Mouse (Mus musculus) right cerebral cortex, postnatal 14 days (tissue): Measurements from ENCODE around the gene Galnt10.

Experiments
- DNase-seq: peaks from one replicate; pipeline ENCODE4 v3.0.0; 2022

The Galnt10 gene

DNA sequence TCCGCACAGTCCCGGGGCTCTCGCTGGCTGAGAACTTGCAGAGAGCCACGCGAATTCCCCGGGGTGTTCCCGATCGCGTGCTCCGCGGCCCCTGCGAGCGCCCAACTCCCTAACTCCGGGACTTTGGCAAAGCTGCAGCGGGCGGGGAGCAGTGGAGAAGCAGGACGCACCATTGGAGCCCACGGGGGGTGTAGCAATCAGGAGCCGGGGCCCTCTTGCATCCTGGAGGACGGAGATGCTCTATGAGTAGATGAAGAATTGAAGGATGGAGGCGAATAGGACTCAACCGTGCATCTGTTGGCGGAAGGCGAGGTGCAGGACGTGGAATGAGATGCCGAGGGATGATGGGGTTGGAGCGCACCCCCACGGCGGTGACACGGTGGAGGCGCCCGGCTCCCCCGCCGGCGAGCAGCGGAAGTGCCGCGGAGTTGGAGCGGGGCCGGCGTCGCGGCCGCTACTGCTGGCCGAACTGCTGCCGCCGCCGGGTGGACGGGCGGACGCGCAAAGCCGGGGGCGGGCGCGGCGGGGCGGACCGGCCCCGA is at the start of gene Galnt10:
TSS of gene Galnt10 (plus strand) at position 425 of the 542 bp plus-strand sequence.
- peak; percentile 83 for DNase-seq

DNA sequence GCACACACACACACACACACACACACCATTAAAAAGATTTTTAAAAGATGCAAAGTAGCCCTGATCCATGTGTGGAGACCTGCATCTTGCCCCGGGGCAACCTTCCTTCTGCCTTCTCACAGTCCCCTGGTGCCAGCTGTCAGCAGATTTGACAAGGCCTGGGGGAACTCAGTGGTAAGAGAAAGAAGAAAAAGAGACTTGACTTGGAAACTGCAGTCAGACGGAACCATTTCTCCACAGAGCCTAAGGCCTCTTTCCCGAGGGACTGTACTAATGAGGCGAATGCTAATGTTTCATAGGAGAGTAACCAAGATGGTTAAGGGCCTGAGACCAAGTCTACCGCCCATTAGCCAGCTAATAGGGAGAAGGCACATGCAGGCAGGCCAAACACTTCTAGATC is 49.3 kb upstream of the Galnt10 start:
- DNase-seq, result no peak

GRCm38 (mm10) chr11:57598161-57598560 is 47.1 kb upstream of the Galnt10 start:
- DNase-seq, result peak; percentile 48

- DNase-seq, result no peak
These were observed 45.9 kb upstream of the Galnt10 start for GRCm38 (mm10) chr11:57599304-57599703.

GRCm38 (mm10) chr11:57600113-57600512 is 45.1 kb upstream of the Galnt10 start:
- DNase-seq, result no peak

DNA sequence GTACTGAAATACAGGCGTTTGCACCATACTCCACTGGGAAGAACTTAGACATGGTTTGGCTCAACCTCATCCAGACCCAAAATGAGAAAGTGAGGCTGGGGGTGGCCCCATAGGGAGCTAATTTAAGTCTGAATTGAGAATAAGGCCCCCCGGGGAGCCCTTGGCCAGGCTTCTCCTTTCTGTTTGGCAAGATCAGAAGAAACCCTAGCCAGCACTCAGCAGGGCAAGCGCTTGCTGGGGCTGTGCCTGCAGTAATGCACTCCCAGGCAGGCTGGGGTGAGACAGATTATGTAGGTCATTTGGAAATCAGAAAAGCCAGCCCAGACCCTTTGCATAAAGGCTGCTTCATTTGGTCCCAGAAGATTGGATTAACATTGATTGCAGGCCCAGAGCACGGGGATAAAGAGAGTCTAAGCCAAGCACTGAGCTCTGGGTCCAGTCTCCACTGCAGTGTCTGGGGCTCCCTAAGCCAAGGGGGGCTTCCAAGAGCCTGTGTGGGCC is 44.6 kb upstream of the Galnt10 start:
- DNase-seq, result peak; percentile 36

DNA sequence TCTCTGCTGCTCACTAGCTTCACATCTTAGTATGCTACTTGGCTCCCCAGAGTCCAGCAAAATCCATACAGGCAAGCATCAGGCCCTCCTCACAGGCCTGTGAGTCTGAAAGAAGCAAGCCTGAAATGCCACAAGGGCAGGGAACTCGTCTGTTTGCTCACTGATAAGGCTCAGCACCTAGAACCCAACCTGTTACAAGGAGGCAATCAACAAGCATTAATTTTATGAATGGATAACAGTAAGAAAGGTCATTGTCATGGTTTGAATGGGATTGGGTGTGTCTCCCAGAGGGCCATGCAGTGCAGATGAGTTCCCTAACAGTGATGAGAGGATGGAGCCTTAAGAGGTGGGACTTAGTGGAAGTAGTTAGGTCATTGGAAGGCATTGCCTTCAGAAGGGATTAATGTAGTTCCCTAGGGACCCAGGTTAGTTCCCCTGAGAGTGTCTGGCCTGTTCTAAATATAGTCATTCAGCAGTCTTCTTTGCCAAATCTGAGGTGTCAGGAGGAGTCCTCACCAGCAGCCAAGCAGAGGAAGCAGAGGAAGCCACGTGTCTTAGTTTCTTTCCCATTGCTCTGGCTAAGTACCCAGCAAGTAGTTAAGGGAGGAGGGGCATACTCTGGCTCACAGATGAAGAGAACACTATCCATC is 43.3 kb upstream of the Galnt10 start:
- no peak for DNase-seq

DNA sequence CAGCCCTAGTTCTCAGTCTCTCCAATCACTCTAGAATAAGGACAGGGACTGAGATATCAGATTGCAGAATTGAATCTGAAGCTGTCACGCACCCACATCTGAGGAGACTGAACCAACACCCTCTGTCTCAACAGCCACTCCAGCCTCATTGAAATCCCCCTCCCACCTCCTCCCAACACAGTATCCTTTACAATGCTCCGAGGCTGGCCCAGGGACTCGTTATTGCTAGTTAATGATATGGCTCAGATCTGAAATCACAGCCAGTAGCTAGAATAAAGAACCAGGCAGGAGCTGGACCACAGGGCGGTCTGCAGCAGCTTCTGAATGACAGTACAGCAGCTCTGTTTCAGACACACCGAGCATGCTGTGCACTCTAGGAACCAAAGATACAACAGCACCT is 40.2 kb upstream of the Galnt10 start:
- no peak for DNase-seq

- DNase-seq, result no peak
These were observed 39.6 kb upstream of the Galnt10 start for GRCm38 (mm10) chr11:57605660-57606059.

DNA sequence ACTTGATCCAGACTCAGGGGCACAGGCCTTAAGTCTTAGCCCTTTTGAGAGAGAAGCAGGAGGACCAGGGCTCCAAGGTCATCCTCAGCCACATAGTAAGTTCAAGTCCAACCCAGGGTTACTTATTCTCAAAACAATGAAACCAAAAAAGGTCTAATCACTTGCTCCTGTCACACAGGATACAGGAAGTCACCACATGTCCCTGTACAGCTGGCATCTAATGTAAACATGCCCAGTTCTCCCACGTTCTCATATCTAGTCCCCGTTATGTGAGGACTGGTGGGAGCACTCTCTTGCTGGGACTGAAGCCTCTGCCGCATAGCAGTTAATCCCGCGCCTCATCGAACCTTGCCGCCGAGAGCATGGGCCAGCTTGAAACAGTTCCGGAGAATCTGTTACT is 30.7 kb upstream of the Galnt10 start:
- no peak for DNase-seq

DNA sequence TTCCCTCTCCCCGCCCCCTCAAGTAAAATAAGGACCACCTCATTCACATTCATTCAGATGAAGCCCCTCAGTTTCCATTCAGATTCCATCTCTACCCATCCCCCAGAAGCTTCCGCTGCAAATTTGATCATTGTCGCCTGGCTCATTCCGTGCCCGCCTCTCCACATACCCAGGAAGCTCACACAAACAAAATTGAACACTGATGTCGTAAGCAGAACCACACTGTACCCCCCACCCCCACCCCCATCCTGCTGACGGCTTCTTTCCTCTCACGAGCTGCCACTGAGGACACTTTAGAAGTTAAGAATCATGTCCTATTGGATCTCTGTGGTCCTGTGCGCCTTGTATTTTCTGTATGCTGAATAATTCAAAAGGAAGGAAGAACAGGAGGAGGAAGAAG is 30.0 kb upstream of the Galnt10 start:
- no peak for DNase-seq

DNA sequence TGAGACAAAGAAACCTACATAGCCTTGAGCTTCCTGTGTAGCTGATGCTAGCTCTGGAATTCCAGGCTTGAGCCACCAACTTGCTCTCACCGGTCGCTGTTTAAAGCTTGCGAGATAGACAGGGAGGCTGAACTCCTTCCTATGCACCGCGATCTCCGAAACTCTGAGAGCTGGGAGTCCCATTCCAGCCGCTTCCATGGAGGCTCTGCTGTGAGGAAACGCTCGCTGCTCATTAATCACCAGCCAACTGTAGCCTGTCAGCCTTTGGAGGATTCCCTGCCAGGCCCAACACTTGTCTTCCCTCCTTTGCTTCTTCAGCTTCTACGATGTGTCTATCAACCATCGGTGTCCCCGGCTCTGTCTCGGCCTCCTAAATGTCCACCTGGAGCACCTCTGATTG is 29.4 kb upstream of the Galnt10 start:
- no peak for DNase-seq

DNA sequence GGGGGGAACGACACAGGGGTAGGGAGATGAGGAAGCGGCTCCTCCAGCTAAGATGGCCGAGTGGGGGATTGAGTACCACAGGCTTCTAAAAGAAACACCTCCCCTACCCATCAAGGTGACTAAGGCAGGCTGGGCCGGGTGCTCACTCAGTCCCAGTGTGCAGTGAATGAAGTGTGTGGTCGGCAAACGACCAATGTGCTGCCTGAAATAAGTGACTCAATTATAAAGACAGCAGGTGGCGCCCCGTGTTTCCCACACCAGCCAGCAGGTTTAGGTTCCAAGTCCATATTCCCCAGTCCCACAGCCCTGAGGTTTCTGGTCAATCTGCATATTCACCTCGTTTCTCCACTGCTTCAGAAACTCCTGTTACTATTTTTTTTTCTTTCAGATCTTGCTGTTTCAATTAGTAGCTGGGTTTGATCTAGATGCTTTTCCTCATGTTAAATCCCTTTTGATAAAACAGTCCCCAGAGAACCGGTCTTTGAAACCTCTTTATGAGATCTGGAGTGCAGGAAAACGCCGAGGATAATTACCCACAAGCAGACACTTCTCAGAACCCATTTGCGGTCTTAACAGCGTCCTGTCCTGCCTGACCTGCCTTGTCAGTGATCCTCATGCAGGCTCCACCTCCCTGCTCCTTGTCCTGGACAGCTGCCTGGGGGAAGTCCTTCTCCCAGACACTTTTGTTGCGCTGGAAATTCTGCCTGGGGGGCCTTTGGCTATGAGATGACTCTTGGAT is 27.5 kb upstream of the Galnt10 start:
- DNase-seq, result peak; percentile 40

- no peak for DNase-seq
These were observed 23.8 kb upstream of the Galnt10 start for GRCm38 (mm10) chr11:57621472-57621871.

DNA sequence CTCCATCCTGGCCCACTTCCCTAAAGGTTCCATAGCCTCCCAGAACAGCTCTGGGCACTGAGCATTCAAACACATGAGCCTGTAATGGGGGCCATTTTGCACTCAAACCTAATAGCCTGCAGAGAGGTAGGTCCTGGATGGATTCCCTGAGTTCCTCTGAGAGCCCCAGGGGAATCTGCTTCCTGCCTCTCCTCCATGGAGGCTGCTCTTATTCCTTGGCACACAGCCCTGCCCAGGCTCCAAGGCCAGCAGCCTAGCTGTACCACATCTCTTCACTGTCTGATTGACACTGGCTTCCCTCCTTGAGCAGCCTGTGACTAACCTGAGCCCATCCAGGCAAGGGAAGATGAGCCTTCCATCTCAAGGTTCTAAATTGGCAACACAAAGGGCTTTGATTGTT is 23.4 kb upstream of the Galnt10 start:
- DNase-seq, result no peak

- DNase-seq, result peak; percentile 26
These were observed 20.8 kb upstream of the Galnt10 start for GRCm38 (mm10) chr11:57624490-57624893.

DNA sequence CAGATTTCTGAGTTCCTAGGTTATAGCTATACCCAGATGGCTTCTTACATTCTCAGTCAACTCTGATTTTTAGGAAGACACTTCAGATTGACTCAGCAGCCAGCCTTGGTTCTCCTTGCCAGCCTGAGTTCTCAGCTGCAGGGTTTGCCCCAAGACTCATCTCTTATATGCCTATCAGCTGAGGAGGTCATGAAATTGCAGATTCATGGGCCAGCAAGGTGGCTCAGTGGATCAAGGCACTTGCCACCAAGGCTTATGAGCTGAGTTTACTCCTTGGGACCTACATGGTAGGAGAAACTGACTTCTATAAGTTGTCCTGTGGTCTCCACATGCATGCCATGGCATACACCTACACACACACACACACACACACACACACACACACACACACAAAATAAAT is 19.8 kb upstream of the Galnt10 start:
- DNase-seq, result no peak

GRCm38 (mm10) chr11:57627086-57627735 is 18.0 kb upstream of the Galnt10 start:
- DNase-seq, result peak; percentile 48

DNA sequence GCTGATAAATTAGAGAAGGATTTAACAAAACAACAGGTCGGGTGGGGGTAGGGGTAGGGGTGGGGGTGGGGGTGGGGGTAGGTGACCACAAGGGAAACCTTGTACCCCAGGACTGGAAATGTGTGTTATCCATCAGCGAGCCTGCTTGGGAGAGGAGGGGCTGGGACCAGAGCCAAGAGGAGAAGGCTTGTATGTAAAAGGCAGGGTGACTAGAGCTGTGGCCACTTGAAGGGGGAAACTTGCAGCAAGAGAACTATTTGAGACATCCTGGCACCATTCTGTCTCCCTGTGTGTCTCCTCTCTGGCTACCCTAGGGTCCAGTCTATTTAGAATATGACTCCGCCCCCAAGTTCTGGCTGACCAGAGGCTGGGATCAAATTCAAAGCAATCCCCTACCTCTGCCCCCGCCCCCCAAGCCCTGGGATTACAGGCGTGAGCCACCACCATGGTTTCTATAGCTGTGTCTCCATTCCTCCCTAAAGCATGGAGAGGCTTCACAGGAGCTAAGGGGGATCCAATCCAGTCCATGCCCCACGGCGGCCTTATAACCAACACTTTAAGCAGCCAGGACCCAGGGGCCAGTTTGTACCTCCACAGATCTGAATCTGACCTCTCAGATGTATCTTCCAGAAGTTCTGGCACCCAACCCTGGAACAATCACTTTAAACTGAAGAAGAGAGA is 13.3 kb upstream of the Galnt10 start:
- no peak for DNase-seq

DNA sequence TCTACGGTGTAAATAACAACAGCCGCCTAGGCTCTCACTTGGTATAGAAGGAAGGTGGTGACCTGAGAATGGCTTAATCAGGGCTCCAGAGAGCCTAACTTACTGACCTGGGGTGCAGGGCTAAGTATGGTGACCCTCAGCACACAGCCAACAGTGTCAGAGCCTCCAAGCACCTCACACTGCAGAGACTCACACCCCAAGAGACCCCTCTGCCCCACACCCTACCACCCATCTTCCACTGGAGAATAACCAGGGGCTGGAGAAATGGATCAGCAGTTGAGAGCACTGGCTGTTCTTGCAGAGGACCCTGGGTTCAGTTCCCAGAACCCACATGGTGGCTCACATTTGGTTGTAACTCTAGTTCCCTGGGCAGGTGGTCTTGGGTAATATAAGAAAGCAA is 12.2 kb upstream of the Galnt10 start:
- no peak for DNase-seq

- no peak for DNase-seq
These were observed 11.2 kb upstream of the Galnt10 start for GRCm38 (mm10) chr11:57633975-57634585.

DNA sequence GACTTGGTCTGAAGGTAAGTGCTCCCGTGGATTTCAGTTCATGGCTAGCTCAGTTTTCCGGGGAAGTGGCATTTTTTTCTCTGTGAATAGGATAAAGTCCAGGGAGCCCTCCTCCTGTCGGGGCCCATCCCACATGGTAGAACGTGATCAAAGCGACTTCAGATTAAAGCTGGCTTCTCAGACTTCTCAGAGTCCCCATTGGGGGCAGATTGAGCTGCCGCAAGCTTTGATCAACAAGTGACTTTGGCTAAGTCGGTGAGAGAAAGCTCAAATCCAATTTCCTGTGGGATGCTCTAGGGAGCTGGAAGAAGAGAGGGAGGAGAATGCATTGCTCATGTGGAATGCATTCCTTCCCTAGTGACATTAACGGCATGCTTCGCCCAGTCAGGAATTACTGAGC is 10.1 kb upstream of the Galnt10 start:
- DNase-seq, result no peak

DNA sequence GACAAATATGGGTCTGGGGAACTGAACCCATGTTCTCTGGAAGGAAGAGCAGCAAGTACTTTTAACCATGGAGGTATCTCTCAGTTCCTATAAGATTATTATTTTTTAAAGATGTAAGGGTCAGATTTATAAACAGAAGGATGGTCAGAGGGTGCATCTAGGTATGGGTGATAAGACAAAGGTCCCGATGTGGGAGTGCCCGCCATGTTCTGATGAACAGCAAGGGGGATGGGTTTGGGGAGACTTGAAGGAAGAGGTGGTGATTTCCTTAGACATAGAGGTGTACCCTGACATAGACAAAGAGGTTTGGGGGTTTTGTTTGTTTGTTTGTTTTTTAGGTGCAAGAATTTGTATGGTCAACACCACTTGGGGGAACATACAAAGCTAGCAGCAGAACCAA is 1.6 kb upstream of the Galnt10 start:
- no peak for DNase-seq
